Mouse (Mus musculus): Measurements from ENCODE around the gene Adamts17.

DNA sequence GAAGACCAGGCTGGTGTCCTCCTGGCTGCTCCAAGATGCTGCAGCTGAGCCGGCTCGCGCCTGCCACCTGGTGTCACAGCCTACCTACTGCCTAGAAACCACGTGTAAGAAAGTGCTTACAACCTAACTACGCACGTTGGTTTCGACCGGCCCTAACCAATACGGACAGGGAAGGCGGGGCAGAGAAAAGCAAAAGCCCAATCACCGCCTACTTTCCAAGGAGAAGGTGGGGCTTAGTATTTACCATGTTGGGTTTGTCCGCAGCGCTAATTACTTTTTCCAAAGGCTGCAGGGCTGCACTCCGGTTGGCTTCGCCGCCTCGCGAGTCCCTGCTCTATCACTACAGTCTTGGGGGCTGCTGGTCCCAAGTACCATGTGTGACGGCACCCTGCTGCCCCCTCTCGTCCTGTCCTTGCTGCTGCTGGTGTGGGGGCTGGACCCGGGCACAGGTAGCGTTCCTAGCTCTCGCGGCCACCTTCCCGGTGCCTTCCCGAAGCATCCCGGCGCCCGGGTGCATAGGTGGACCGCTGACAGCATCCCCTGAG, at the start of gene Adamts17:
- TF ChIP-seq CTCF (IDR thresholded peaks at IDR 0.05; ENCODE audit: low read depth, low read length) (no peak), GATA2 (IDR thresholded peaks at IDR 0.05; ENCODE audit: borderline replicate concordance, low read depth, low read length) (no peak), GATA1 (IDR thresholded peaks at IDR 0.05; ENCODE audit: borderline replicate concordance, low read length) (no peak), TAL1 (conservative IDR thresholded peaks at IDR 0.05; ENCODE audit: low read depth, low read length) (no peak)
